Mouse (Mus musculus) right cerebral cortex, postnatal 4 days (tissue): ENCODE measurements around the gene Mrpl51.

Experiments
- DNase-seq: peaks from one replicate; pipeline ENCODE4 v3.0.0-alpha.2; 2022

Gene Mrpl51

DNA sequence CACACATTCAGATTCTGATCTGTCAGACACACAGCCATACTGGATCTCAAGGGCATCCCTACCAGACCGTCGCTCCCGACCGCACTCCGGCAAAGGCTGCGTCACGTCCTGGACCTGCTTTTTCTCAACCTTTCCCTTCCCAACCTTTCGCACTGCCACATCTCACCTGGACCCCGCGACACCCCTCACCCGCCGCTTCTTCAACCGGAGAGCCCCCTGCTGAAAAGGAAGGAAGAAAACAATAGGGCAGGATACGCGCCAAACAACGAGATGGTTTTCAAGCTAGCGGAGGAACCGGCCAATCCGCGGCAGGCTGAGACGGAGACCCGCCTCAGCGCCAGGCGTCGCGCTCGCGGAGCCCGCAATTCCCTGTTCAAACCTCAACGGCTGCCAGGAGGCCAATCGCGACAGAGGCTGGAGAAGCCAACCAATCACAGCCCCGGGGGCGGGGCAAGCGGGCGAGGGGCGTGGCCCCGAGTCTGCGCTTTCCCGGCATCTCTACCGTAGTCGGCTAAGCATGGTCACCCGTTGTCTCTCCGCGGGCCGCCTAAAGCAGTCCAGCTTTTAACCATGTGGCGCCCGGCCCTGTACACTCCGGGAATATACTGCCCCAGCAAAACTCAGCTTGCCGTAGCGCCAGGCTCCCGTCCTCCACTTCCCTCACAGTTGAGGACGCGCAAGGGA, at the start of gene Mrpl51, which contains the start of gene Ncapd2:
Mrpl51 (plus strand) TSS at position 470 of the 684 bp plus-strand sequence.
Ncapd2 (minus strand) TSS at position 370 of the 684 bp plus-strand sequence.
- DNase-seq, result peak; percentile 99

DNA sequence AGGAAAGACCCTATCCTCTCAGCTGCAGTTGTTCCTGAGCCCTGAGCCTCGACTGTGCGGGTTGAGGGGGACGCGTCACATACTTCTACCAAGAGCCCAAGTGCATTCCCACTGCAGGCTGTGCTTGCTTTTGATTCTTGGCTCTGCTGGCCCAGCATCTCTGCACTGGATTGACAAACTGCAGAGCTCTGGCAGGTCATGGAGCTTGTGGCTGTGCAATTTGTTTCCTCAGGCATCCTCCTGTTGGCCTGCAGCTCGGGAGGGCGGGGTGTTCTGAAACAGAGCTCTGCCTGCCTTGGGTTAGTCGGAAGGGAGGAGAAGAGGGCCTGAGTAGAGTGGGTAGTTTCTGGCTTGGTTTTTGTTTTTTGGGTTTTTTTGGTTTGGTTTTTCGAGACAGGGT, 49.2 kb upstream of the Mrpl51 start:
- no peak for DNase-seq

- DNase-seq, result no peak
These were observed 48.5 kb upstream of the Mrpl51 start for GRCm38 (mm10) chr6:125143128-125143527.

GRCm38 (mm10) chr6:125143904-125144303, 47.7 kb upstream of the Mrpl51 start:
- DNase-seq, result no peak

DNA sequence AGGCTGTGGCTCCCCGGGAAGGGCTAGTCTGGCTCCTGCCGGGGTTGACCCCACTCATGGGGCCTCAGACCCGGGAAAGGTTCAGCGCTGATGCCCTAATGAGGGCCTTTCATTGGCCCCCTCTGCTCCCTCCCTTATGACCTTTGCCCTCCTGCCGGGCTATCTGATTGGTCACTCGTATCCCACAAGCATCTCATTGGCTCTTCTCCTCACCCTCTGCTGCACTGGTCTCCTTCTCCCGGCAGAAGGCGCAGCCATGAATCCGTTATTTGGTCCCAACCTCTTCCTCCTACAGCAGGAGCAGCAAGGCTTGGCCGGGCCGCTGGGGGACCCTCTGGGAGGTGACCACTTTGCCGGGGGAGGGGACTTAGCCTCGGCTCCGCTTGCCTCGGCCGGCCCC, 46.6 kb upstream of the Mrpl51 start, which contains the start of gene Iffo1:
Iffo1 (plus strand) TSS at position 241 of the 400 bp plus-strand sequence.
- peak; percentile 86 for DNase-seq

- peak; percentile 34 for DNase-seq
These were observed 46.1 kb upstream of the Mrpl51 start for GRCm38 (mm10) chr6:125145479-125145951.

- DNase-seq, result no peak
These were observed 45.5 kb upstream of the Mrpl51 start for GRCm38 (mm10) chr6:125146148-125146547.

DNA sequence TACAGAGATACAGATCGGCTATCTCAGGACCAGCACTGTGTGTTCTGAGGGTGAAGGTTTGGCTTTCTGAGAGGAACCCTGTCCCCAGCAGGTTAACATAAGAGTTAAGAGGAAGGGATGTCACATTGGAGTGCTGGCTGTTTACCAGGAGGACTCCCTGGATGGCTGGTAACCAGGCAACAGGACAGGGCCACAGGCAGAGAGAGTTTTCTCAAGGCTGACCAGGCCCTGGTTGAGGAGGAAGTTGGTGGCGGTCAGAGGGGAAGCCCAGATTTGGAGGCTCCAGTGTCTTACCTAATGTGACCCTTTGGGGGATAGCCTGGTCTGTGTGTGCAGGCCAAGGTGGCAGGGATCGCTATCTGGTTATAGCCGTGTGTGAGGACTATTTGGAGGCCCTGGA, 44.8 kb upstream of the Mrpl51 start:
- no peak for DNase-seq

GRCm38 (mm10) chr6:125147329-125147728, 44.3 kb upstream of the Mrpl51 start:
- DNase-seq, result no peak

DNA sequence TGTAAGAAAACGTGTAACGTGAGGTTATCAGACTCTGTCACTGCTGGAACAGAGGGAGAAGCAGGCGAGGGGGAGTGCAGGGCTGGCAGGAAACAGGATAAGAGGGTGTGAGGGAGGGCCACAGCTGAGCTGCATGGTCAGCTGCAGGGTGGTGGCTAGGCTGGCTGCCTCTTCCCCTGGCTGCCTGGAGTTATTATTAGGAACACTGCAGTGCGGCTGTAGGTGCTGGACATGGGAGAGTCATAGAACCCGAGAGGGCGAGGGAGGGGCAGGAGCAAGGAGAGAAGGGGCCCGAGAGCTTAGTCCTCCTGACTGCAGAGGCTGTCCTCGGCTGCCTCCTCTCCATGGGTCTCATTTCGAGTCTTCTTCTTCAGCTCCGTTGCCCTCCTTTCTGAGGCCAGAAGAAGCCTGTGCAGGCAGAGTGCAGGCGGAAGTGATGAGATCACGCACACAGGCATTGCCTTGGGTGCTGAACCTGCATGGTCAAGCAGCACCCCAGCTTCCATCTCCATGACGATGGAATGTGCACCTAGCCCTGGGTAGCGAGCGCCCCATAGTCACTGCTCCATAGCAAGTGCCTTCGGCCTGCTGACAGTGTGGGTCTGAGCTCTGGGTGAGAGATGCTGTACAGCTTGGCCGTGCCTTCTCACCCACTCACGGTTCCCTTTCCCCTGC, 43.2 kb upstream of the Mrpl51 start:
- DNase-seq, result no peak

GRCm38 (mm10) chr6:125148926-125149568, 42.6 kb upstream of the Mrpl51 start:
- peak; percentile 49 for DNase-seq

GRCm38 (mm10) chr6:125149569-125149950, 42.0 kb upstream of the Mrpl51 start:
- DNase-seq, result no peak

DNA sequence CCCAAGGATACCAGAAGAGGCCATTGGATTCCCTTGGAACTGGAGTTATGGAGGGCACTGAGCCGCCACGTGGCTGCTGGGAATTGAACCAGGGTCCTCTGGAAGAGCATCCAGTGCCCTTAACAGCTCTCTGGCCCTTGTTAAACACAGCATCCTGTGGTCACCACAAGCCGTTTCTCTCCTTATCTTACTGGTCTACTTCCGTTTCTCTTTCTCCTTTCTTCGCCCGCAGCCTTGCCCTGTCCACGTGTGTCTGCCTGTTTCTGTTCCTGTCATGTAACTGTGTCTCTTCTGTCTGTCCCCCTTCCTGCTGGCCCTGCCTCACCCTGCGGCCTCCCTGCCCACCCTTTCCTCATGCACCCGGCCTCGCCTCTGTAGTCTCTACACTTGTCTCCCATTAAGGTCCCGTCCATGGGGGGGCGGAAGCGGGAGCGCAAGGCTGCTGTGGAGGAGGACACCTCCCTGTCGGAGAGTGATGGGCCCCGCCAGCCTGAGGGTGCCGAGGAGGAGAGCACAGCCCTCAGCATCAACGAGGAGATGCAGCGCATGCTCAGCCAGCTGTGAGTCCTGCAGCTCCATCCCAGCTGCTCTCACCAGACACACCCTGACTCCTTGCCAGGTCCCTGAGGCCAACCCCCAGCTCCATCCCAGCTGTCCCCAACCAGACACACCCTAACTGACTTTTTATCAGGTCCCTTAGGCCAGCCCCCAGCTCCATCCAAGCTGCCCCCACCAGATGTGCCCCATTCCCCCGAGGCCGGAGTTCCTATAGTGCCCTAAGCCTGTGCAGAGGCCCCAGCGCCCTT, 39.2 kb upstream of the Mrpl51 start:
- no peak for DNase-seq

DNA sequence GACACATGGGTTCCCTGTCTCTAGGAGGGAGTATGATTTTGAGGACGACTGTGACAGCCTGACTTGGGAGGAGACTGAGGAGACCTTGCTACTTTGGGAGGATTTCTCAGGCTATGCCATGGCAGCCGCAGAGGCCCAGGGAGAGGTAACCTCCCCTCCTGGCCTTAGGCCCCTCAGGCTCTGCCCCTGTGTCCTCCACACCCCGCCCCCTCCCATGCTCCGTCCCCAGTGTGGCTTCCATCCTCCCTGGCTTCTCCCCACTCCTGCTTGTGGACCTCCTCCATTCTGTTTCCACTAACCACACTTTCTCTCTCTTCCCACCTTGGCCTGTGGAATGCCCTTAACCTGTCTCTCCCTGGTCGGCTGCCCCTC, 38.6 kb upstream of the Mrpl51 start:
- no peak for DNase-seq

DNA sequence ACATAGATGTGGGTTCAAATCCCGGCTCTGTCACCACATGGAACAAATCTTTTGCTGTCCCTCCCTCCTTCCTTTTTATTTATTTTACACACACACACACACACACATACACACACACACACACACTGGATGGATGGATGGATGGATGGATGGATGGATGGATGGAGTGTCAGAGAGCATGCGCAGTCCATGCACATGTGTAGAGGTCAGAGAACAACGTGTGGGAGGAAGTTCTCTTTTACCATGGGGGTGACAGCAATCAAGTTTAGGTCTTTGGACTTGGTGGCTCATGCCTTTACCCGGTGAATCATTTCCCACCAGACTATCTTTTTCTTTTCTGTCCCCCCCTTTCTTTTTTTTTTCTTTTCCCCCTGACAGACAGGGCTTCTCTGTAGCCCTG, 37.9 kb upstream of the Mrpl51 start:
- DNase-seq, result no peak

GRCm38 (mm10) chr6:125154550-125154949, 37.1 kb upstream of the Mrpl51 start:
- DNase-seq, result no peak

GRCm38 (mm10) chr6:125155262-125155661, 36.3 kb upstream of the Mrpl51 start:
- DNase-seq, result no peak

DNA sequence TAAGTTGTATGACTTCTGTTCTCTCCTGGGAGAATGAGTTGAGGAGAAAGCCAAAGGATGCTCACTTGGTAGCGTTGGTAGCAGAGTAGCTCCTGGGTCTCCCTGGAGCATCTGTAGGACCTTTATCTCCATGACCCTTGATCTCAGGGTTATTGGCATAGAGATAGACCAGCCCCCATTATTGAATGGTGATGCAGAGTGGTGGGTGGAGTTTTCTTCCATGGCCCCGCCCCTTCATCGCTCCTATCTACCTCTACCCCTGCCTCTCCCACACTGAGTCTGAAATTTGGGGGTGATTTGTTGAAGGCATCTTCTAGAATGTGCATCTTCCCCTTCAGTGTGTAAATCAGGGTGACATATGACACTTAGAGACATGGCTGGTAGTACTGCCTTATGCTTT, 35.1 kb upstream of the Mrpl51 start:
- DNase-seq, result no peak

DNA sequence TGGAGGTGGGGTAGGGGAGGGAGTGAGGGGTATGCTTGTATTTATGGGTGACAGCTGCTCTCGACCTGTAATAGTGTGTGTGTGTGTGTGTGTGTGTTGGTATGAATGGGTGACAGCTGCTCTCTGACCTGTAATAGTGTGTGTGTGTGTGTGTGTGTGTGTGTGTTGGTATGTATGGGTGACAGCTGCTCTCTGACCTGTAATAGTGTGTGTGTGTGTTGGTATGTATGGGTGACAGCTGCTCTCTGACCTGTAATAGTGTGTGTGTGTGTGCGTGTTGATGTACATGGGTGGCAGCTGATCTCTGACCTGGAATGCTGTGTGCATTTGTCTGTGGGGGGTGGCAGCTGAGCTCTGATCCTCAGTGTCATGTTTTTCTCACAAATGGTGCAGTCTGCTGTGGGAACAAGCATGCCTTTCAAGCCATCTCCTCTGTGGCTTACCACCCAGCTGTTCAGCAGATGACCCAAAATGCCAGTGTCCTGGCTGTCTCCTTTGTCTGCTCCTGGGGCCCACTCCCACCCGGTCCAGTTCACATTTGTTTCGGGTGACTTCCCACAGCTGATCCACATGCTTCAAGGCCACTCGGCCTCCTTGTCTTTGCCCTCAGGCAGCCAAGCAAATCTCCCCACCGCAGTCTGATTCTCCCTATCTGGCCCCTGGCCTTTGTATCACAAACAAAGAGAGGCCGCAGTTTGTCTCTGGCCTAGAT, 34.5 kb upstream of the Mrpl51 start:
- no peak for DNase-seq

DNA sequence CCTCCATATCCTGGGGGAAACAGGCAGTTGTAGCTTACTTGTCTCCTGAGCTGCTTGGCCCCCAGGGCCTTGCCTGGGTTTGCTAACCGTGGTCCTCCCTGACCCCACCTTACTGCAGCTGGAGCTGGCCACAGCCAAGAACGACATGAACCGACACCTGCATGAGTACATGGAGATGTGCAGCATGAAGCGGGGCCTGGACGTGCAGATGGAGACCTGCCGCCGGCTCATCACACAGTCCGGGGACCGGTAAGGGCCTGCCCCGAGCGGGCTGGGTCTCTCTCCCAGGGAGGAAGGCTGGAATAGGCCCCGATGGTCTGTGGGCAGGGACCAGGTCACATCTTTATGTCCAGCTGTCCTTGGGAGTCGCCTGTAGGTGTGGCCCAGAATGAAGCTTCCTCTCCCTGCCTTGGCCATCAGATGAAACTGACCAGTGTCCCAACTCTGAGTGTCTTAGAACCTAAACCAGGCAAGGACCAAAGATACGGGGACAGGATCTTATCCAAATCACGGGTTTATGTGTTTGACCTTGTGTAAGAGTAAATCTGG, 32.6 kb upstream of the Mrpl51 start:
- DNase-seq, result no peak

DNA sequence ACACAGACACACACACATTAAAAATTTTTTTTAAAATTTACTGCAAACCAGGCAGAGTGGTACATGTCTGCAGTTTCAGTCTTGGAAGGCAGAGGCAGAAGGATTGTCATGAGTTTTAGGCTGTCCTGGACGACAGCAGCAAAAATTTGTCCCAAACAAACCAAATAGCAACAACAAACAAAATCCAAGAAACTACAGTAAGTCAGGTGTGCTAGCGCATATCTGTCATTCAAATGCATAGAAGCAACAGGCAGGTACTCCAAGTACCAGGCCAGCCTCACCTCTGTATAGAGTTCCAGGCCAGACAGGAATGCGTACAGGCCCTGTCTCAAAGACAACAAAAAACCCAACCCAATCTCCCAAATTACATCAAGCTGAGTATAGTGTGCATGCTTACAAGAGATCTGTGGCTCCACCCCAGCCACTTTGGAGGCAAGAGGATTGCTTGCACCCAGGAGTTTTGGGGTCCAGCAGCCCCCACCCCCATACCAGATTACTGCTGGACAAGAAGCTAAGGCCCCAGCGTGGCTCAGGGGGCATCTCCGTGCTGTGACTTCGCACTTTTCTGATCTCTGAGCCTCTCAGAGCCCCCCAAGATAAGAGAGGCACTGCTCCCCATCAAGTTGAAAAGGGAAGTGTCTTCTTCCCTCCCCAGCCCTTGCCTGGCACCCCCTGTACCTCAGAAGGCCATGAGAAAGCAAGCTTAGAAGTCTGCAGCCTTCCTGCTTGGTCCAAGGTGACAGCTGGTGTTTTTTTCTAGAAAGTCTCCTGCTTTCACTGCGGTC, 31.6 kb upstream of the Mrpl51 start:
- DNase-seq, result no peak
